Mouse (Mus musculus): Measurements from ENCODE around the gene Exosc8. TPM values are rescaled to one million over a fixed set of nuclear protein-coding genes. Genes with fewer than 3 reads are reported as not detected.
"Not testable (repeated sequence)": the region's sequence is repeated elsewhere in the genome, so short reads cannot be mapped to it uniquely, and the experiment has no call there.

Exosc8 gene
- total RNA-seq (2021), result 10 to 100 TPM; 22.2 to 31.6 TPM

GRCm38 (mm10) chr3:54735247-54736046 lies at the start of gene Exosc8, which contains the start of gene Alg5:
Exosc8 (minus strand) TSS chr3:54735393.
Alg5 (plus strand) TSS chr3:54735539.
- DNase-seq (ENCODE audit: extremely low spot score in 1 of 2, low spot score in 1 of 2), result peak; percentile 89 to 99

GRCm38 (mm10) chr3:54775989-54776631 lies 40.9 kb upstream of the Exosc8 start:
- no peak for DNase-seq (ENCODE audit: extremely low spot score in 1 of 2, low spot score in 1 of 2)

- DNase-seq (ENCODE audit: extremely low spot score in 1 of 2, low spot score in 1 of 2), result no peak
Observed at GRCm38 (mm10) chr3:54773613-54774012, 38.4 kb upstream of the Exosc8 start.

DNA sequence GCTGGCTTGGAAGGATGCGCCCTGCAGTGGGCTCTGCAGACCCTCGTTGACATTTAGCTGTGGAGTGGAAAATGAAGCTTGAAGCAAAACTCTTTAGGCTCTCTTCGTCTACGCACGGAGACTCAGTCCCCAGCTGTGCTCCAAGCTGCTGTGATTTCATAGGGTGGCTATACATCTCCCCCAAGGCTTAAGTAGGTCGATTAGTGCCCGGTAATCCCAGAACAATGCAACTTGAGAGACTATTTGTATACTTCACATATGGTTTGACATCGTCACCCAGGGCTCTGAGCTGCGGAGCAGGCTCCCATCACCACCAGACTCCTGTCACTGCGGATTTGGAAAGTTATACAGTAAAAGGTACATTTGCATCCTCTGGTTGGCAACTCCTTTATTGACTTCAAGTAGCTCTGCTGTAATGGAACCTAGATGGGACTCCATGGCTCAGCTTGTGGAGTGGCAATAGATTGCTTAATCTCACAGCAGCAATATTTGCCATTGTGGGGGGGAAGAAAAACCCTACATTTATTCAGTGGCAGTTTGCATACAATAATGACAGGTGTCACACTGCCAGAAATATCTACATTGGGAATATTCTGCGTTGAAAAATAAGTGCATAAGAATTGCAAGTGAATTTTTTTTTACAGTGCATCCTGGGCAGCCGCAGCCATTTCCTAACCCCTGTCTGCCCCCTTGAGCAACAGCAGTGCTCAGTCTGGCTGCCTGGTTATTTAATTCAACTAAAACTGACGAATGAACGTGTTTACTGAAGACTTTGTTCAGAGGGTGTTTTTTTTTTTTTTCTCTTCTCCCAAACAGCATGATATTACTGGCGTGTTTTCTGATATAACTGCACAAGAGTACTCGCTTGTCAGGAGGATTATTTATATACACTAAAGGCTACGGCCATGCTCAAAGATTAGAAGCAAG lies 34.4 kb upstream of the Exosc8 start:
- DNase-seq (ENCODE audit: extremely low spot score in 1 of 2, low spot score in 1 of 2), result no peak

DNA sequence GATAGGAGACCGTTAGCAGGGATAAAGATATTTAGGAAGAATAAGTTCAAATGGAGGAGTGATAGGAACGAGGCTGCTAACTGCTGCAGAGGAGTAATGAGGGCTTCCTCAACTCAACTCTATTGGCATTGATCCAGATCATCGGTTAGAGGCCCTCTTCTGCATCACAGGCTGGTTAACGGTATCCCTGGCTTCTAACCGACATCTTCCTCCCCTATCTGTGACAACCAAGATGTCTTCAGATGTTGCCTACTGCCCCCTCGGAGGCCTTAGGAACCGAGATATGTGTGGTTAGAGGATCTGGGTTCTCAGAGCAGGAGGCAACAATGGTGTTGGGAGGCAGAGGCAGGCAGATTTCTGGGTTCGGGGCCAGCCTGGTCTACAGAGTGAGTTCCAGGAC lies 33.4 kb upstream of the Exosc8 start:
- no peak for DNase-seq (ENCODE audit: extremely low spot score in 1 of 2, low spot score in 1 of 2)

DNA sequence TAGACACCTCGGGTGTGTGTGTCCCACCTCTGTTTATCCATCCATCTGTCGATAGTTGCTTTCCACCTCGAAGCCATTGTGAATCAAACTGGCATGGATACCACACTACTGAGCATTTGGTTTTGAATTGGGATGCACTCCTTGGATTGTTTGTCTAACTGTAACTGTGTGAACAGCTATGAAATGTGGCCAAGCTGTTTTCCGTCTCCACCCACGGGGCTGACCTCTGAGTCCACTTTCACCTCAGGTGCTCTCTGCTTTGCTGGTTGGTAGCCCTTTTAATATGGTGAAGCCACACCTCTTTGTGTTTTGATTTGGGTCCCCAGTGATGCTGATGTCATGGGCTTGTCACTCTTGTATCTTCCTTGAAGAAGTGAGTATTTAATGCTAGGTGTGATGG lies 31.6 kb upstream of the Exosc8 start:
- no peak for DNase-seq (ENCODE audit: extremely low spot score in 1 of 2, low spot score in 1 of 2)

- no peak for DNase-seq (ENCODE audit: extremely low spot score in 1 of 2, low spot score in 1 of 2)
Observed at GRCm38 (mm10) chr3:54766034-54766433, 30.8 kb upstream of the Exosc8 start.

- DNase-seq (ENCODE audit: extremely low spot score in 1 of 2, low spot score in 1 of 2), result not testable (repeated sequence)
Observed at GRCm38 (mm10) chr3:54765521-54765920, 30.3 kb upstream of the Exosc8 start.

GRCm38 (mm10) chr3:54764418-54764817 lies 29.2 kb upstream of the Exosc8 start:
- peak in 1 of 2 experiments; percentile 17 for DNase-seq (ENCODE audit: extremely low spot score in 1 of 2, low spot score in 1 of 2)

- DNase-seq (ENCODE audit: extremely low spot score in 1 of 2, low spot score in 1 of 2), result no peak
Observed at GRCm38 (mm10) chr3:54761258-54761657, 26.1 kb upstream of the Exosc8 start.

DNA sequence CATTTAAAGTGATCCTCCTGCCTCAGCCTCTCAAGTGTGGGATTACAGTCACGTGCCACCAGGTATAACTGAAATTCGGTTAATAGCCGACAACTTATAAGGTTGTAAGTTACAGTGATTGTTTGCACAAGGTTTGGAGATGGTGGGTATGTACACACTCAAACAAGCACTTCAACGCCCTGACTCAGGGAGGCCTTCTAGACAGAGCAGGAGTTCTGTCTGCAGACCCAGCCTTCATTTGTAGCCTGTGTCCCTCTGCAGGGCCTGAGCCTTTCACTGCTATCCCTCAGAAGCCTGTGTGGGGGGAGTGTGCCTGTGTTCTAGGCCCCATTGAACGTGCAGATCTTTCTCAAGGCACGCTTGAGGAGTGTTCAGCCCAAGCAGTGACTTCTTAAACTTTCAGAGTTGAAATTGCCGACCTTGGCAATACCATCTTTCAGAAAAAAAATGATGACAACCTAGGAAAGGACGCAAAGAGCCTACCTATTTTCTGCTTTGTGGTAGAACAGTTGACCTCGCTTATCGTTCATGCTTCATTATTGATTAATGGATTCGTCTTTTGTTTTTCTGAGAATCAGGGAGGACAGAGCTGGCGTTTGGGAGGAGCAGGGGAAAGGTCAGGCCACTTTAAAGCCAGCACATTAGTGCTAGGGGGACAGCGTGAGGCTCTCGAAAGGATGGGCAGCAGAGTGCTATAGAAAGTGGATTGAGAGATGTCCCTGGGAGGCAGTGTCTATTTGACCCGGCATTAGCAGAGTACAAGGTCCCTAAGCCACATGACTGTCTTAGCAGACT lies 25.3 kb upstream of the Exosc8 start:
- no peak for DNase-seq (ENCODE audit: extremely low spot score in 1 of 2, low spot score in 1 of 2)

DNA sequence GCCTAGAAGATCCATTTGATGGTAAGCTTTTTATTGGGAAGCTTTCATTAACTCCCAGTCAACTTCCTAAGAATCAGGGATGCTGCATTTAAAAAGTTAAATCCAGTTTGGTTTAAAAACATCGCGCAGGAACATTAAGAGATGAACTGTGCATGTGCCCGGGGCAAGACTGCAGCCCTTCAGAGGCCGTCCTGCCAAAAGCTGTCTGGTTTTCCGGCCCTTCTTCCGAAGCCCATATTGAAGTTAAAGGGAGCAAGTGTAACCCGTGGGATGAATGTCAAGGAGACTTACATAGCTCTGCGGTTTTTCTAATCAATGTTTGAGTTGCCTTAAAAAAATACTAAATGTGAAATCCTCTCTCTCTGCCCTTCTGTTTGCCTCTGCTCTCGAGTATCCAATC lies 24.0 kb upstream of the Exosc8 start:
- DNase-seq (ENCODE audit: extremely low spot score in 1 of 2, low spot score in 1 of 2), result no peak

DNA sequence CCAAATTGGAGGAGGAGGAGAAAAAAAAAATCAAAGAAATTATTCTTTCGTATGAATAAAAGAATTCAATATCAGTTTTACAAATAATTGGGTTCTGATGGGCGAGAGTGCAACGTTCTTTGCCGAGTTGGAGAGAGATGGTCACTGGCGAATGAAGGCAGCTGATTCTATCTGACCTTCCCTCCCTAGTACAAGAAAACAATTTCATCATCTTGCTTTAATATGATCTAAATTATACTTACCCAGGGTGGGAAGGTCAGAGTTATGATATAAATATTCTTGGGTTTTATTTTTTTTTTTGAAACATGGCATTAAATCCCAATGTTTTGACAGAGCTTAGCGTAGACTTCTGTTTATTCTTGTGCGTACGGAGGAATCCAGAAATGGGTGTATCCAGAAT lies 22.3 kb upstream of the Exosc8 start:
- no peak for DNase-seq (ENCODE audit: extremely low spot score in 1 of 2, low spot score in 1 of 2)

GRCm38 (mm10) chr3:54756058-54756457 lies 20.9 kb upstream of the Exosc8 start:
- peak; percentile 17 to 29 for DNase-seq (ENCODE audit: extremely low spot score in 1 of 2, low spot score in 1 of 2)

DNA sequence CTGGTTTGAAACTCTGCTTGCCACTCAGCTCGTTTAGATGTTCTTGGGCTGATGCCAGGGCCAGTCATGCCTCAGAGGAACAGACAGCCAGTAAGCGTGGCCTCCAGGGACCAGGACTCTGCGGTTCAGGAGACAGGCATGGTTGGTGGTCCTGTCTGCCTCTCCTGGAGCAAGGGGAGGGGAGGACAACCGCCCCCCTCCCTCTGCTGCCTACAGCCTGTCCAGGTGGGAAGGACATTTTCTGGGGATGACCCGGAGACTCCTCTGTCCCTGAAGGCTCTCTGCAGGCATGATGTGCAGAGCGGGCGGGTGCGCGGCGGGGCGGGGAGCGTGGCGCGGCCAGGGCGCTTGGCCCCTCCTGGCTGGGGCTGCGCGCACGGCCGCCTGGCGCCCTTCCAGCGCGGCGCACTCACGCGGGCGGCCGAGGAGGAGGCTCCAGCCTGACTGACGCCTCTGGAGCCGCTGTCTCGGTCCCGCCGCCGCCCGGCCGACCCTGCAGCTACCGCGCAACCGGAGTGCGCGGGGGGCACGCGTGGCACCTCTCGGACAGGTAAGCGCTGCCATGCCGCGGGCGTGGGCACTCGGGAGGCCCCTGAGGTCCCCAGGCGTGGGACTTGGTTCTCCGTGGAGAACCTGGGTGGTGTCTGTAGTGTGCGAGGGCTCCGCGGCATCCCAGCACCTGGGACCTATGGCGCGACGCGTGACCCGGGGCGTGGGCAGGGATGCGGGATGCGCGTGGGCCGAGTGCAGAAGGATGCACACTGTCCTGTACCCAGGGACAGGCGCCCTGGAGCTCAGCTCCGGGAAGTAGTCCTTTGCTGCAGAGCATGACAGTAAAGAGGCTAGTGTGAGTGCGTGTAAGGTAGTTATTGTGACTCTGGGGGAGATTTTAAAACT lies 20.2 kb upstream of the Exosc8 start, which contains the start of gene Smad9:
Gene Smad9, plus strand, starts transcription at position 438 of the 897 bp plus-strand sequence.
- DNase-seq (ENCODE audit: extremely low spot score in 1 of 2, low spot score in 1 of 2), result peak; percentile 22 to 52

DNA sequence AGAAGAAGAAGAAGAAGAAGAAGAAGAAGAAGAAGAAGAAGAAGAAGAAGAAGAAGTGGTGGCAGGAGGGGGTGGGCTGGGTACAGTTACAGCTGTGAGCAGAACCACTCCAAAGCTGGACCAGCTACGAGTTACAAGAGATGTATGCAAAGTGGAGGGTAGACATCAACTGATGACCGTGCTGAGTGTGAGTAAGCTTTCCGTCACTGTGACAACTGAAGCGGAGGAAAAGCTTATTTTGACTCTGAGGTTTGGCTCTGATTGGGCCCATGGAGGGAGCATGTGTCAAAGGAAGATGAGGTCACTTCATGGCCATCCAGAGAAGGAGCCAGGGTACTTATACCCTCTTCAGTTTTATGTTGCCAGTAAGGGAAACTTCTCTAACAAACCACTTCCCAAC lies 18.2 kb upstream of the Exosc8 start:
- no peak for DNase-seq (ENCODE audit: extremely low spot score in 1 of 2, low spot score in 1 of 2)

- DNase-seq (ENCODE audit: extremely low spot score in 1 of 2, low spot score in 1 of 2), result peak in 1 of 2 experiments; percentile 27
Observed at GRCm38 (mm10) chr3:54745799-54746198, 10.6 kb upstream of the Exosc8 start.

- DNase-seq (ENCODE audit: extremely low spot score in 1 of 2, low spot score in 1 of 2), result no peak
Observed at GRCm38 (mm10) chr3:54741965-54742364, 6.8 kb upstream of the Exosc8 start.

- no peak for DNase-seq (ENCODE audit: extremely low spot score in 1 of 2, low spot score in 1 of 2)
Observed at GRCm38 (mm10) chr3:54737317-54737716, 2.1 kb upstream of the Exosc8 start.
